Mouse (Mus musculus) mouse embryonic stem cell (cell line): ENCODE measurements around the gene Rnase4.

ENCODE experiments used
- in situ Hi-C, 2 experiments: fragments of 300-500 bp; cut with MboI; formaldehyde crosslinking; loops; 1 replicate in 1 of 2; 3 replicates in 1 of 2; pipeline ENCODE4 v1.14.3; 2019 to 2020; ENCODE audit warnings: low sequenced_read_pairs in 2 of 2, low pct_unique_long_range_greater_than_20kb in 1 of 2, mixed read lengths in 1 of 2; ENCODE audit not compliant: unreplicated experiment in 1 of 2

The Rnase4 gene

GRCm38 (mm10) chr14:51085086-51085485 lies 5.8 kb upstream of the Rnase4 start:
- in situ Hi-C loops, result loop anchor here in 1 of 2 experiments (10.0 kb wide), 1 partner anchor 280 kb away; the partner anchor contains the start of genes Ccnb1ip1 and Parp2

DNA sequence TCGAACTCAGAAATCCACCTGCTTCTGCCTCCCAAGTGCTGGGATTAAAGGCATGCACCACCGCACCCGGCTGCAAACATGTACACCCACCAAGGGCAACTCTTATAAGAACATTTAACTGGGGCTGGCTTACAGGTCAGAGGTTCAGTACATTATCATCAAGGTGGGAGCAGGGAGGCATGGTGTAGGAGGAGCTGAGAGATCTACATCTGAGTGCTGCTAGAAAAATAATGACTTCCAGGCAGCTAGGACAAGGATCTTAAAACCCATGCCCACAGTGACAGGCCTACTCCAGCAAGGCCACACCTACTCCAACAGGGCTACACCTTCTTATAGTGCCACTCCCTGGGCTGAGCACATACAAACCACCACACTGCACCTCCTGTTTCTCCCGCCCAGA lies 5.0 kb upstream of the Rnase4 start:
- in situ Hi-C loops, result loop anchor here in 1 of 2 experiments (10.0 kb wide), 1 partner anchor 281 kb away; the partner anchor contains the start of genes Ccnb1ip1 and Parp2

- in situ Hi-C loops, result loop anchor here in 1 of 2 experiments (10.0 kb wide), 1 partner anchor 283 kb away; the partner anchor contains the start of genes Ccnb1ip1 and Parp2
Observed at GRCm38 (mm10) chr14:51087762-51088161, 3.1 kb upstream of the Rnase4 start.

DNA sequence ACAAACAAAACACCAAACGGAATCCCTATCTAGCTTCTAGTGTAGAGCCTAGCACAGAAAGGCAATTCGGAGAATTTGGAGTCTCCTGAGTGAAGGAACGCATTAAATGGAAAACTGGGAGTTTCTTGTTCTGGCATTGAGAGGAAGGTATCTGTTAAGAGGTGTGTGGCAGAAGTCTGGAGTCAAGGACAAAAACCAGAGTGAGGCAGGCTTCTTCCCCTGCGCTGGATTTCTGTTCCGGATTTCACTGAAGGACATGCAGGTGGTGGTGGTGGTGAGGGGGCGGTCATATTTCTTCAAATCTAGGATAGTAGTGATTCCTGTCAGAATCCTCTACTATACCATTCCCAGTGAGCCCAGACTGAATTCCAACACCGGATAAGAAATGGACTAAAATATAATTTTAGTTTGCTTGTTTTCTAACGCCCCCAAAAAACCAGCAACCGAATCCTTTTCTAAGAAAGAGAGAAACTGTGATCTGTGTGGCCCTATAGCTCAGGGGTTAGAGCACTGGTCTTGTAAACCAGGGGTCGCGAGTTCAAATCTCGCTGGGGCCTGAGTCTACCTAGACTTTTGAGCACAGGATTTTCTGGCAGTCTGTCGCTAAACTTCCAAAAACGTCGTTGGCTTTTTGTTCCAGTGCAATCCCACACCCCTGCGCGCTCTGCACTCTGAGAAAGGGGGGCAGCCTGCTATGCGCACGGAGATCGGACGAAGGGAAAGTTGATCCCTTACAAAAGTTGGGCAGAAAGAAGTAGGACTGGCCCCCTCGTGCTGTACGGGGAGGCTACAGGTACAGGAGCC lies 2.5 kb upstream of the Rnase4 start:
- in situ Hi-C loops, result loop anchor here in 1 of 2 experiments (10.0 kb wide), 1 partner anchor 284 kb away; the partner anchor contains the start of genes Ccnb1ip1 and Parp2

- in situ Hi-C loops, result loop anchor here in 1 of 2 experiments (10.0 kb wide), 1 partner anchor 284 kb away; the partner anchor contains the start of genes Ccnb1ip1 and Parp2
Observed at GRCm38 (mm10) chr14:51088970-51089673, 1.8 kb upstream of the Rnase4 start.

DNA sequence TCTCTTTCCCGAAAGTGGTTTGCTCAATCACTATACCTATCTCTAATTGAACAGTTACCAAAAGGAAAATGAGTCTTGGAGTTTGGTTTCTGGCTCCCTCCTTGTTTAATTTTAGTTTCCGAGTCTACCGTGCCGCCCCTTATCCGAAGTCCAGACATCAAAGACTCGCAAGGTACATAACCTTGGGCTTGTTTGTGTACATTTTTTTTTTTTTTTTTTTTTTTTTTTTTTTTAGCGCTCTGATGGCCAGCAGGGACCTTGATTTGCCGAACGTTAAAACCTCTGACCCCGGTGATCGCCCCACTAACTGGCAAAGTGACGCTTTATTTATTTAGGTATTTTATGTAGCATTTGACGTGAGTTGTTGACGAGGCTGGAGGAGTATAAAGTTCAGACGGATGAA lies 1.2 kb upstream of the Rnase4 start:
- in situ Hi-C loops, result loop anchor here in 1 of 2 experiments (10.0 kb wide), 2 partner anchors 285 to 685 kb away; partner anchors contain the start of genes Ang4, Ccnb1ip1 and Parp2

DNA sequence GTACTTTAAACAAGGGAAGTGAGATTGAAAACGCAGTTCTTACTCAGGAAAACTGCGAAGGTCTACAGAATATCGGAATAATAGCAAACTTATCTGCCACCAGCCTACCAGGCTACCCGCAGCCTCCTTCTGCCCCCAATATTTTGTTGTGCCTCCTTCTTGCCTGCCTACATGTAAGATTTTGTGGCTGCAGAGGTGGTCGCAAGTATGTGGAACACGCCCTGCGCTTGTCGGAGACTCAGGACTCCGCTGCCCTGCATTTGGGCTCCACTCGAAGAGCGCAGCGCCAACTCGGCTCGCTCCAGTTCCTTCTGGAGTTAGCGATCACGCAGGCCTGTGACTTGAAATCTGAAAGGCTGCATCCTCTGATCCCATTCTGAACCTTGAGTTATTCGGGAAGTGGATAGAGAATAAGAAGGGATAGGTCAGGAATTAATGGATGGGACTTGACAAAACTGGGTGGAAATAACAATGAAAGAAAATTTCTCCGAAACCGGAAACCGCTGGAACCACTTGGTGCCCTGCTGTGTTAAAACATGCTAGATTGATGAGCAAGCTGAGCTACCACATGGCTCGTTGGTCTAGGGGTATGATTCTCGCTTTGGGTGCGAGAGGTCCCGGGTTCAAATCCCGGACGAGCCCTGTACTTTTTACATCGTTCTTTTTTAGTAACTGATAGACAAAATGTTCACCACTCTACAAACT lies 648 bp upstream of the Rnase4 start:
- in situ Hi-C loops, result loop anchor here in 1 of 2 experiments (10.0 kb wide), 1 partner anchor 685 kb away; the partner anchor contains the start of gene Ang4

GRCm38 (mm10) chr14:51092073-51092620 lies 1.3 kb downstream of the Rnase4 start:
- in situ Hi-C loops, result loop anchor here in 1 of 2 experiments (10.0 kb wide), 1 partner anchor 683 kb away; the partner anchor contains the start of gene Ang4

- in situ Hi-C loops, result loop anchor here in 1 of 2 experiments (10.0 kb wide), 1 partner anchor 681 kb away; the partner anchor contains the start of gene Ang4
Observed at GRCm38 (mm10) chr14:51093496-51093895, 2.6 kb downstream of the Rnase4 start.

- in situ Hi-C loops, result loop anchor here in 1 of 2 experiments (10.0 kb wide), 1 partner anchor 681 kb away; the partner anchor contains the start of gene Ang4
Observed at GRCm38 (mm10) chr14:51094096-51094875, 3.4 kb downstream of the Rnase4 start.

DNA sequence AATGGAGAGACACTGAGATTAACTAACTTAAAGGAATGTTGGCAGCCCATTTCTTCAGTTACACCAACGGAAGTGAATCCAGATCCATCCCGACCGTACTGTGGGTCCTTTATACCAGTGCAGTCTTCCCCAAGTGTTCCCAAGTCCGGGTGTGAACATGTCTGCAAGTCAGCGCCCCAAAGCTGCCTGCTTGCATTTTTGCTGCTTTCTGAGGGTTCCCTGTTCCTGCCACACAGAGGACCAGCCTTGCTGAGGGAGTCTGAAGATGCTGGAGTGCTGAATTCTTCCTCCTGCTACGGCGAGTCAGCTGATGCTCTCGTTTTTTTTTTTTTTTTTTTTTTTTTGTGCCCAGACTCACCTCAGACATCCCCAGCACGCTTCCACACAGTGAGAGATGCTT lies 4.0 kb downstream of the Rnase4 start:
- in situ Hi-C loops, result loop anchor here (5.0 to 10.0 kb wide), 2 partner anchors 677 to 680 kb away; partner anchors contain the start of gene Ang4 (in 2 of the 2)

GRCm38 (mm10) chr14:51095736-51096524 lies 5.1 kb downstream of the Rnase4 start:
- in situ Hi-C loops, result loop anchor here (5.0 to 10.0 kb wide), 2 partner anchors 676 to 679 kb away; partner anchors contain the start of gene Ang4 (in 2 of the 2)

- in situ Hi-C loops, result loop anchor here (5.0 to 10.0 kb wide), 2 partner anchors 674 to 677 kb away; partner anchors contain the start of gene Ang4 (in 2 of the 2)
Observed at GRCm38 (mm10) chr14:51098300-51098699, 7.4 kb downstream of the Rnase4 start.

GRCm38 (mm10) chr14:51098921-51099320 lies 8.0 kb downstream of the Rnase4 start:
- in situ Hi-C loops, result loop anchor here (5.0 to 10.0 kb wide), 2 partner anchors 673 to 676 kb away; partner anchors contain the start of gene Ang4 (in 2 of the 2)

DNA sequence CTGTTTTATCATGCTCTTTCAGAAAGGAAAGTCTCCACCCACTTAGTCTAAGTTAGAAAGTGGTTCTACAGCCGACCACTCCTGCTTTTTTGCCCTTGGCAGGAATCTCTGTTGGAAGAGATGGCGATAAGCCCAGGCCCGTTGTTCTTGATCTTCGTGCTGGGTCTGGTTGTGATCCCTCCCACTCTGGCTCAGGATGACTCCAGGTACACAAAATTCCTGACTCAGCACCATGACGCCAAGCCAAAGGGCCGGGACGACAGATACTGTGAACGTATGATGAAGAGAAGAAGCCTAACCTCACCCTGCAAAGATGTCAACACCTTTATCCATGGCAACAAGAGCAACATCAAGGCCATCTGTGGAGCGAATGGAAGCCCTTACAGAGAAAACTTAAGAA lies 10.4 kb downstream of the Rnase4 start:
- in situ Hi-C loops, result loop anchor here in 1 of 2 experiments (5.0 kb wide), 1 partner anchor 166 kb away; no protein-coding TSS in a partner anchor

- in situ Hi-C loops, result loop anchor here in 1 of 2 experiments (5.0 kb wide), 1 partner anchor 164 kb away; no protein-coding TSS in a partner anchor
Observed at GRCm38 (mm10) chr14:51103217-51103616, 12.3 kb downstream of the Rnase4 start.
